Mouse (Mus musculus) hindbrain, embryonic 16.5 days (tissue): Measurements from ENCODE around the gene Vmn2r69. TPM values are rescaled to one million over a fixed set of nuclear protein-coding genes. Genes with fewer than 3 reads are reported as not detected.

Experiments used
- ATAC-seq: fragments of 200-750 bp; cut with Nextera tagmentation; 2 replicates; pipeline ENCODE4 v1.8.0; 2017; ENCODE audit warnings: moderate TSS enrichment, moderate library complexity
- H3K27ac ChIP-seq: fragments of 300-500 bp; sonication (generic); 2 replicates; pipeline ENCODE4 v1.5.1; 2014; ENCODE audit warnings: low read depth, mild to moderate bottlenecking, control low read depth, low read length, moderate library complexity
- H3K27me3 ChIP-seq: fragments of 300-500 bp; sonication (generic); replicated peaks from 2 replicates; pipeline ENCODE4 v1.6.1; 2014; ENCODE audit warnings: low read length; ENCODE audit not compliant: control insufficient read depth, insufficient read depth
- H3K36me3 ChIP-seq: fragments of 300-500 bp; sonication (generic); 2 replicates; pipeline ENCODE4 v1.6.1; 2014; ENCODE audit warnings: mild to moderate bottlenecking, low read length, moderate library complexity, mixed read lengths; ENCODE audit not compliant: control insufficient read depth, insufficient read depth
- H3K4me1 ChIP-seq: fragments of 300-500 bp; sonication (generic); 2 replicates; pipeline ENCODE4 v1.6.1; 2014; ENCODE audit warnings: low read depth, low read length; ENCODE audit not compliant: control insufficient read depth, insufficient read depth
- H3K4me2 ChIP-seq: fragments of 300-500 bp; sonication (generic); 2 replicates; pipeline ENCODE4 v1.6.1; 2014; ENCODE audit warnings: mild to moderate bottlenecking, low read length, control low read depth, moderate library complexity
- H3K4me3 ChIP-seq: fragments of 300-500 bp; sonication (generic); 2 replicates; pipeline ENCODE4 v1.5.1; 2014; ENCODE audit warnings: mild to moderate bottlenecking, low read length, control low read depth, moderate library complexity
- H3K9ac ChIP-seq: fragments of 300-500 bp; sonication (generic); 2 replicates; pipeline ENCODE4 v1.6.1; 2014; ENCODE audit warnings: low read depth, mild to moderate bottlenecking, control low read depth, low read length, moderate library complexity
- H3K9me3 ChIP-seq: fragments of 300-500 bp; sonication (generic); 2 replicates; pipeline ENCODE4 v1.6.1; 2014; ENCODE audit warnings: mild to moderate bottlenecking, low read length, moderate library complexity; ENCODE audit not compliant: control insufficient read depth
- WGBS: fragments of 180-500 bp; shearing (Covaris S2); extraction: QIAGEN DNeasy Blood & Tissue Kit; methylation state at CpG from one replicate; pipeline ENCODE4 v1.1.7; 2014; 5-methylcytosine and 5-hydroxymethylcytosine counted together
- polyA plus RNA-seq: library from polyadenylated mRNA; unstranded; fragments of >200 nt; fragmentation: Nextera tagmentation; extraction: Ambion mirVana; gene quantifications from 2 replicates; pipeline ENCODE4 v1.2.1, GENCODE M21; 2015

Gene Vmn2r69
- polyA plus RNA-seq = not detected in 2 replicates

DNA sequence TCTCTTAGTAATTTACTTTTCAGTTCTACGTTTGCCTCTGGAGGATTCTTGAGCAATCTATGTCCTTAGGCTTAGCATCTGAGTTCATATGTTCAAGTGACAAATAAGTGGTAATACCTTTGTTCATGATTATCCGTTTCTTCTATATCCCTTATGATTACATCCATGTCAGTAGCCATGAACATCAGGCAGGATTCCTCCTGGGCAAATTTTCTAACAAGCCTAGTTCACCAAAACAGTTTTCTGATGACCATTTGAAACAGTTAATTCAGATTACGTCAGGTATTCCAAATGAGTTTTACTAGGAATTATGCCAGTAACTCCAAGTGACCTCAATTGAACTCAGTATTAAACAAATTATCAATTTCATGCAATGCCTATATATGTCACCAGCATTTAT is at the start of gene Vmn2r69:
TSS of gene Vmn2r69 (minus strand) at position 101 of the 400 bp plus-strand sequence.
- ATAC-seq = no peak
- H3K36me3 ChIP-seq = no peaks in the 10 kb centered on the region
- no peaks in the 10 kb centered on the region for H3K27me3 ChIP-seq
- H3K4me1 ChIP-seq = no peaks in the 10 kb centered on the region
- H3K4me3 ChIP-seq = no peak within 1 kb of the TSS
- no peak within 1 kb of the TSS for H3K4me2 ChIP-seq
- no peaks in the 10 kb centered on the region for H3K9me3 ChIP-seq
- no peak within 1 kb of the TSS for H3K9ac ChIP-seq
- no peak within 1 kb of the TSS for H3K27ac ChIP-seq
- WGBS = 72% methylated on average over 3 of the region's 3 CpGs

Other genes with a start within 250 kb of the Vmn2r69 start
- not detected in 2 replicates for gene Vmn2r68, start 178.1 kb downstream of the Vmn2r69 start, polyA plus RNA-seq
- not detected in 2 replicates for gene Vmn2r71, start 147.2 kb upstream of the Vmn2r69 start, polyA plus RNA-seq
- not detected in 2 replicates for gene Vmn2r70, start 153.3 kb upstream of the Vmn2r69 start, polyA plus RNA-seq